Mouse (Mus musculus) MEL (cell line): ENCODE data around the gene Olfr323.

Experiments
- BHLHE40 ChIP-seq: IDR thresholded peaks from 2 replicates; pipeline ENCODE4 v1.6.1; 2012; ENCODE audit warnings: low read depth, mild to moderate bottlenecking, inconsistent platforms, low read length, improper control_type of control experiment, borderline replicate concordance
- CHD1 ChIP-seq: IDR thresholded peaks from 2 replicates; pipeline ENCODE4 v1.6.1; 2012; ENCODE audit warnings: low read depth, mild to moderate bottlenecking, inconsistent platforms, low read length, improper control_type of control experiment
- CHD2 ChIP-seq: IDR thresholded peaks from 2 replicates; pipeline ENCODE4 v1.6.1; 2011; ENCODE audit warnings: low read length, improper control_type of control experiment
- CTCF ChIP-seq, 3 experiments: IDR thresholded peaks in 2 of 3; conservative IDR thresholded peaks in 1 of 3; 2 replicates each; pipeline ENCODE4 v1.5.1; 2011 to 2012; ENCODE audit warnings: low read length in 3 of 3, low read depth in 2 of 3, mild to moderate bottlenecking in 2 of 3, improper control_type of control experiment in 1 of 3, inconsistent platforms in 1 of 3, mixed read lengths in 1 of 3, moderate library complexity in 1 of 3; ENCODE audit not compliant: control insufficient read depth in 1 of 3, insufficient read depth in 1 of 3, poor library complexity in 1 of 3, severe bottlenecking in 1 of 3
- HCFC1 ChIP-seq: IDR thresholded peaks from 2 replicates; pipeline ENCODE4 v1.6.1; 2012; ENCODE audit warnings: low read depth, mild to moderate bottlenecking, inconsistent platforms, low read length, improper control_type of control experiment, moderate library complexity
- JUND ChIP-seq: IDR thresholded peaks from 2 replicates; pipeline ENCODE4 v1.6.1; 2011; ENCODE audit warnings: low read depth, mild to moderate bottlenecking, improper control_type of control experiment, low read length
- MEF2A ChIP-seq: IDR thresholded peaks from 2 replicates; pipeline ENCODE4 v1.6.1; 2014; ENCODE audit warnings: low read depth, mild to moderate bottlenecking, inconsistent platforms, low read length, improper control_type of control experiment; ENCODE audit not compliant: poor library complexity, insufficient replicate concordance, severe bottlenecking; ENCODE audit errors: extremely low read depth
- MYB ChIP-seq: IDR thresholded peaks from 2 replicates; pipeline ENCODE4 v1.6.1; 2011; ENCODE audit warnings: mild to moderate bottlenecking, low read depth, low read length, improper control_type of control experiment
- POLR2A ChIP-seq, 2 experiments: IDR thresholded peaks; 2 replicates each; pipeline ENCODE4 v1.6.1; 2011 to 2012; ENCODE audit warnings: low read length in 2 of 2, mild to moderate bottlenecking in 2 of 2, control low read depth in 1 of 2, improper control_type of control experiment in 1 of 2, low read depth in 1 of 2, moderate library complexity in 1 of 2; ENCODE audit not compliant: control insufficient read depth in 1 of 2, insufficient read depth in 1 of 2, poor library complexity in 1 of 2
- POLR2AphosphoS2 ChIP-seq: IDR thresholded peaks from 2 replicates; pipeline ENCODE4 v1.6.1; 2011; ENCODE audit warnings: low read length, improper control_type of control experiment
- RAD21 ChIP-seq: IDR thresholded peaks from 2 replicates; pipeline ENCODE4 v1.6.1; 2011; ENCODE audit warnings: mild to moderate bottlenecking, low read depth, low read length, improper control_type of control experiment
- RCOR1 ChIP-seq: IDR thresholded peaks from 2 replicates; pipeline ENCODE4 v1.6.1; 2012; ENCODE audit warnings: low read depth, mild to moderate bottlenecking, inconsistent platforms, low read length, improper control_type of control experiment
- TAL1 ChIP-seq: IDR thresholded peaks from 2 replicates; pipeline ENCODE4 v1.6.1; 2012; ENCODE audit warnings: mild to moderate bottlenecking, inconsistent platforms, low read length, moderate library complexity, mixed read lengths
- TBP ChIP-seq: IDR thresholded peaks from 2 replicates; pipeline ENCODE4 v1.8.0; 2011; ENCODE audit warnings: low read depth, low read length, improper control_type of control experiment

- no peak for TF ChIP-seq CTCF (IDR thresholded peaks at IDR 0.05 in 2 of 3, conservative IDR thresholded peaks at IDR 0.05 in 1 of 3; ENCODE audit: control insufficient read depth in 1 of 3, insufficient read depth in 1 of 3, low read depth in 2 of 3, low read length in 3 of 3, poor library complexity in 1 of 3, severe bottlenecking in 1 of 3)
- no peak for TF ChIP-seq BHLHE40
- no peak for TF ChIP-seq JUND
- peak; percentile 41 to 62; a peak in 3 of 4 replicates for TF ChIP-seq POLR2A (IDR thresholded peaks at IDR 0.05; ENCODE audit: control insufficient read depth in 1 of 2, insufficient read depth in 1 of 2, low read depth in 1 of 2, low read length in 2 of 2, poor library complexity in 1 of 2)
- TF ChIP-seq RCOR1: 0 out of 2 replicates have a peak, but pooled peaks have one; percentile 40
- TF ChIP-seq TAL1: no peak
- no peak for TF ChIP-seq MEF2A
- TF ChIP-seq CHD2: no peak
- TF ChIP-seq RAD21: no peak
- TF ChIP-seq POLR2AphosphoS2: no peak
- no peak; the same call in 1 of the 2 replicates for TF ChIP-seq CHD1
- peak; percentile 77 for TF ChIP-seq TBP
- TF ChIP-seq MYB: no peak
- TF ChIP-seq HCFC1: peak; percentile 42; the same call in 1 of the 2 replicates
Observed at GRCm38 (mm10) chr11:58640272-58640867, 10.1 kb upstream of the Olfr323 start, which contains the start of gene Trim58.
